Mouse (Mus musculus): Measurements from ENCODE around the gene Ube2v1.

GRCm38 (mm10) chr2:167595761-167596171 is 36.1 kb downstream of the Ube2v1 start:
- TF ChIP-seq CTCF (IDR thresholded peaks at IDR 0.05; ENCODE audit: low read depth): no peak
- no peak for TF ChIP-seq EP300 (IDR thresholded peaks at IDR 0.05; ENCODE audit: low read depth)
